8 mouse cellular contexts compared by ENCODE assay signal in genomic region chr11:75963730-75964475, GRCm38 (mm10). TPM values are rescaled to one million over a fixed set of nuclear protein-coding genes. Genes with fewer than 3 reads are reported as not detected.
DNase-seq lines count a peak whose midpoint lies in the region; ATAC-seq and TF ChIP-seq lines count a peak whose summit lies in the region.

No protein-coding gene starts in this region.

- TF ChIP-seq CTCF in intestine, postnatal 0 days (IDR thresholded peaks at IDR 0.05; ENCODE audit: low read depth) = no peak
- no peak for TF ChIP-seq CTCF in gastrocnemius, adult 2 months (IDR thresholded peaks at IDR 0.05)

- H3K4me2 ChIP-seq in intestine, embryonic 16.5 days (ENCODE audit: low read depth, low read length) = no peak overlapping the region
- no peak overlapping the region for H3K4me2 ChIP-seq in intestine, postnatal 0 days (replicated peaks; ENCODE audit: low read depth)
- peak overlapping the region; percentile 24 for H3K4me2 ChIP-seq in midbrain, embryonic 15.5 days

- no peaks in the 10 kb centered on the region for H3K9me3 ChIP-seq in intestine, embryonic 16.5 days (ENCODE audit: control insufficient read depth, low read length)
- H3K9me3 ChIP-seq in intestine, postnatal 0 days (ENCODE audit: control insufficient read depth) = no peaks in the 10 kb centered on the region
- no peaks in the 10 kb centered on the region for H3K9me3 ChIP-seq in midbrain, embryonic 15.5 days

- DNase-seq in embryo, embryonic 10 days (ENCODE audit: low spot score) = peak; percentile 87
- DNase-seq in forelimb bud, embryonic 11.5 days (ENCODE audit: low read depth, low spot score) = peak; percentile 73
- no peak for DNase-seq in gastrocnemius, adult 2 months
- DNase-seq in lung, postnatal 14 days = no peak

- no peak for ATAC-seq in intestine, embryonic 16.5 days
- no peak for ATAC-seq in intestine, postnatal 0 days
- 0 out of 2 replicates have a peak, but pooled peaks have one; percentile 59 for ATAC-seq in midbrain, embryonic 15.5 days (replicated peaks)
- ATAC-seq in erythroid progenitor cell, adult 5-6 weeks (replicated peaks; ENCODE audit: low FRiP score, poor library complexity, severe bottlenecking) = no peak

- 0 out of 2 replicates have a peak overlapping the region, but pooled peaks have one; percentile 2 for H3K27ac ChIP-seq in intestine, embryonic 16.5 days (ENCODE audit: low read length)
- no peak overlapping the region for H3K27ac ChIP-seq in intestine, postnatal 0 days (ENCODE audit: low read depth, low read length)
- peak overlapping the region; percentile 51 for H3K27ac ChIP-seq in midbrain, embryonic 15.5 days
- H3K27ac ChIP-seq in gastrocnemius, adult 2 months = no peak overlapping the region

- H3K4me1 ChIP-seq in intestine, embryonic 16.5 days (ENCODE audit: control insufficient read depth, insufficient read depth, low read length) = peaks cover 27% of the 10 kb centered on the region
- H3K4me1 ChIP-seq in intestine, postnatal 0 days (replicated peaks; ENCODE audit: control insufficient read depth, insufficient read depth, low read length) = peaks cover 18% of the 10 kb centered on the region
- H3K4me1 ChIP-seq in midbrain, embryonic 15.5 days = peaks cover 47% of the 10 kb centered on the region

- H3K4me3 ChIP-seq in intestine, embryonic 16.5 days (ENCODE audit: low read length) = no peak overlapping the region
- H3K4me3 ChIP-seq in intestine, postnatal 0 days (ENCODE audit: low read depth, low read length) = no peak overlapping the region
- no peak overlapping the region for H3K4me3 ChIP-seq in midbrain, embryonic 15.5 days
- H3K4me3 ChIP-seq in gastrocnemius, adult 2 months = no peak overlapping the region

- H3K9ac ChIP-seq in intestine, embryonic 16.5 days (ENCODE audit: low read depth, low read length) = no peak overlapping the region
- no peak overlapping the region for H3K9ac ChIP-seq in intestine, postnatal 0 days (ENCODE audit: low read depth, low read length)
- H3K9ac ChIP-seq in midbrain, embryonic 15.5 days = no peak overlapping the region

- 28% methylated on average over 11 of the region's 11 CpGs for WGBS in intestine, embryonic 16.5 days
- 37% methylated on average over 11 of the region's 11 CpGs for WGBS in intestine, postnatal 0 days
- 8% methylated on average over 11 of the region's 11 CpGs for WGBS in midbrain, embryonic 15.5 days

- H3K36me3 ChIP-seq in intestine, embryonic 16.5 days (ENCODE audit: control insufficient read depth, insufficient read depth, low read length) = no peaks in the 10 kb centered on the region
- no peaks in the 10 kb centered on the region for H3K36me3 ChIP-seq in intestine, postnatal 0 days (ENCODE audit: control insufficient read depth, insufficient read depth)
- no peaks in the 10 kb centered on the region for H3K36me3 ChIP-seq in midbrain, embryonic 15.5 days (replicated peaks)

- intact Hi-C loops in gastrocnemius, adult 2 months (cut with DNase I) = no loop called here

- no peaks in the 10 kb centered on the region for H3K27me3 ChIP-seq in intestine, embryonic 16.5 days (replicated peaks; ENCODE audit: control insufficient read depth, insufficient read depth, low read length)
- H3K27me3 ChIP-seq in intestine, postnatal 0 days (replicated peaks; ENCODE audit: control insufficient read depth, insufficient read depth, low read length) = no peaks in the 10 kb centered on the region
- H3K27me3 ChIP-seq in midbrain, embryonic 15.5 days (replicated peaks) = peaks cover 15% of the 10 kb centered on the region; the same call in 1 of the 2 replicates

RNA-seq across cellular contexts. Expression of gene Rph3al, which starts 25.7 kb away (rescaled TPM):
- polyA plus RNA-seq in intestine, embryonic 16.5 days (2015; fragmentation: Nextera tagmentation; extraction: Ambion mirVana) = 20.1 and 21.1 TPM in 2 replicates
- polyA plus RNA-seq in intestine, postnatal 0 days (2015; fragmentation: Nextera tagmentation; extraction: Ambion mirVana) = 10.5 and 12.9 TPM in 2 replicates
- 3.2 and 3.8 TPM in 2 replicates for polyA plus RNA-seq in midbrain, embryonic 15.5 days (2015; fragmentation: Nextera tagmentation; extraction: Ambion mirVana)
- total RNA-seq in gastrocnemius, adult 2 months (2021) = 10 to 100 TPM; 12.7 to 15.0 TPM
- 6.1 and 7.1 TPM in 2 replicates for total RNA-seq in erythroid progenitor cell, adult 5-6 weeks (2015; ENCODE audit: low replicate concordance)
- 0.98 and 7.4 TPM in 2 replicates for total RNA-seq in erythroid progenitor cell, adult 5-6 weeks (2017; ENCODE audit: low replicate concordance)

RNA-seq across cellular contexts. Expression of gene 1700016K19Rik, which starts 35.8 kb away (rescaled TPM):
- 2.1 and 2.6 TPM in 2 replicates for polyA plus RNA-seq in intestine, embryonic 16.5 days (2015; fragmentation: Nextera tagmentation; extraction: Ambion mirVana)
- 0.17 TPM in 1 of 2 replicates, not detected in the other for polyA plus RNA-seq in intestine, postnatal 0 days (2015; fragmentation: Nextera tagmentation; extraction: Ambion mirVana)
- 4.8 and 5.5 TPM in 2 replicates for polyA plus RNA-seq in midbrain, embryonic 15.5 days (2015; fragmentation: Nextera tagmentation; extraction: Ambion mirVana)
- total RNA-seq in gastrocnemius, adult 2 months (2021) = not detected
- total RNA-seq in erythroid progenitor cell, adult 5-6 weeks (2015; ENCODE audit: low replicate concordance) = not detected in 2 replicates
- total RNA-seq in erythroid progenitor cell, adult 5-6 weeks (2017; ENCODE audit: low replicate concordance) = not detected in 2 replicates

Comparison
In these comparisons a context has a peak if more than half of its experiments do, and no peak if none do; other contexts are left out.
1. H3K27ac ChIP-seq: peak in intestine, embryonic 16.5 days (single experiment) and midbrain, embryonic 15.5 days (single experiment); none in intestine, postnatal 0 days (single experiment) and gastrocnemius, adult 2 months (single experiment).
2. DNase-seq: peak in embryo, embryonic 10 days (single experiment) and forelimb bud, embryonic 11.5 days (single experiment); none in gastrocnemius, adult 2 months (single experiment) and lung, postnatal 14 days (single experiment).